21 mouse cellular contexts compared by ENCODE assay signal in the genomic region with DNA sequence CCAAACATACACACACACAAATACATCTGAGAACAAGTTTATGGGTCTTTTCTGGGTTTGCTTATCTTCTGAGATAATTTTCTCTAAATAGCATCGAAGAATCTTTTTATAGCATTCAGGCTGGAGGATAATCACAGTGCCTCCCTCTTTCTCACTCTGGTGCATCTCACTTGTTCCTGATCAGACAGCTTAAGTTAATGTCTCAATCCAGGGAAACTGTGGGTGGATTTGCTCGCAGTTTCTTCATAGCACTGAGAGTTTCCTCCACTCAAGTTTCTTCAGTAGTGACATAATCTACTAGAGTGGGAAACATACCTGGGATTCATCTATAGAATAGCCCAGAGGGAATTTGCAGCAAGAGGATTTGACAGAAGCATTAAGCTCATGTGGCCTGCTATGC.
"Had no signal": no experiment of that assay in that cellular context is flagged by ENCODE, and none has a peak within 500 bp of the region (broad histone marks: within the 10 kb centered on the region; RNA-seq: fewer than 3 reads in every experiment).

No protein-coding gene starts in this region.

- H3K9me3 ChIP-seq: kidney, embryonic 15.5 days; limb, embryonic 12.5 days; limb, embryonic 15.5 days; midbrain, embryonic 12.5 days; midbrain, embryonic 15.5 days; neural tube, embryonic 12.5 days; neural tube, embryonic 15.5 days had no signal

- DNase-seq: kidney, adult 11 months; kidney, adult 8-10 months; kidney, postnatal 10 days; kidney, postnatal 36 days; layer of hippocampus, postnatal 36 days; liver, postnatal 0 days; lung, embryonic 14.5 days; thymus, adult 2 months; thymus, postnatal 14 days; thymus, postnatal 4 days had no signal

- H3K27ac ChIP-seq: kidney, embryonic 15.5 days; limb, embryonic 12.5 days; limb, embryonic 15.5 days; liver, embryonic 14.5 days; macrophage; midbrain, embryonic 12.5 days; midbrain, embryonic 15.5 days; neural tube, embryonic 12.5 days; neural tube, embryonic 15.5 days had no signal

- ATAC-seq: liver, postnatal 0 days; lung, postnatal 0 days; midbrain, embryonic 15.5 days had no signal

- H3K4me3 ChIP-seq: kidney, embryonic 15.5 days; limb, embryonic 12.5 days; limb, embryonic 15.5 days; midbrain, embryonic 12.5 days; midbrain, embryonic 15.5 days; neural tube, embryonic 12.5 days; neural tube, embryonic 15.5 days had no signal

- H3K4me1 ChIP-seq: kidney, embryonic 15.5 days; limb, embryonic 12.5 days; limb, embryonic 15.5 days; midbrain, embryonic 12.5 days; midbrain, embryonic 15.5 days; neural tube, embryonic 12.5 days; neural tube, embryonic 15.5 days had no signal

- H3K9ac ChIP-seq: kidney, embryonic 15.5 days; limb, embryonic 12.5 days; limb, embryonic 15.5 days; liver, embryonic 14.5 days; liver, postnatal 0 days; lung, embryonic 14.5 days; midbrain, embryonic 12.5 days; midbrain, embryonic 15.5 days; neural tube, embryonic 12.5 days; neural tube, embryonic 15.5 days had no signal

- H3K27me3 ChIP-seq: kidney, embryonic 15.5 days; limb, embryonic 12.5 days; limb, embryonic 15.5 days; midbrain, embryonic 12.5 days; midbrain, embryonic 15.5 days; neural tube, embryonic 12.5 days; neural tube, embryonic 15.5 days had no signal

- H3K4me2 ChIP-seq: kidney, embryonic 15.5 days; limb, embryonic 12.5 days; limb, embryonic 15.5 days; liver, embryonic 11.5 days; lung, embryonic 14.5 days; midbrain, embryonic 12.5 days; midbrain, embryonic 15.5 days; neural tube, embryonic 12.5 days; neural tube, embryonic 15.5 days had no signal

- H3K36me3 ChIP-seq: kidney, embryonic 15.5 days; limb, embryonic 12.5 days; limb, embryonic 15.5 days; midbrain, embryonic 12.5 days; midbrain, embryonic 15.5 days; neural tube, embryonic 12.5 days; neural tube, embryonic 15.5 days had no signal
